Mouse (Mus musculus): ENCODE measurements around the gene Abhd14a.

- TF ChIP-seq GATA1 (IDR thresholded peaks at IDR 0.05; ENCODE audit: borderline replicate concordance, low read length) = no peak
- no peak for TF ChIP-seq FLI1 (IDR thresholded peaks at IDR 0.05; ENCODE audit: low read length)
These were observed 25.7 kb upstream of the Abhd14a start for GRCm38 (mm10) chr9:106473081-106473752.
